Mouse (Mus musculus): ENCODE results near the gene Plpp1. TPM values are rescaled to one million over a fixed set of nuclear protein-coding genes. Genes with fewer than 3 reads are reported as not detected.

Gene Plpp1
- total and polyA plus RNA-seq, 2 experiments from 2014 or later: 59.9 to 87.2 TPM

GRCm38 (mm10) chr13:112854402-112854801 is 53.8 kb downstream of the Plpp1 start:
- Histone ChIP-seq H3K4me1 (ENCODE audit: insufficient read depth, low read length) (no peaks in the 10 kb centered on the region), H3K9me3 (ENCODE audit: low read length) (no peaks in the 10 kb centered on the region), H3K4me2 (ENCODE audit: low read depth, low read length, poor library complexity, severe bottlenecking) (no peak overlapping the region), H3K27ac (ENCODE audit: low read depth, low read length) (no peak overlapping the region), H3K36me3 (ENCODE audit: insufficient read depth, low read length) (peaks cover 7% of the 10 kb centered on the region), H3K9ac (replicated peaks; ENCODE audit: low read length, poor library complexity, severe bottlenecking) (no peak overlapping the region), H3K27me3 (ENCODE audit: insufficient read depth, low read length) (no peaks in the 10 kb centered on the region), H3K4me3 (ENCODE audit: low read depth, low read length) (no peak overlapping the region)
- 75% methylated on average over 6 of the region's 6 CpGs for WGBS
- TF ChIP-seq CTCF (IDR thresholded peaks at IDR 0.05): peak; percentile 12; the same call in 1 of the 2 replicates
- no peak for ATAC-seq (ENCODE audit: low FRiP score)
- no peak for DNase-seq (ENCODE audit: low spot score)

DNA sequence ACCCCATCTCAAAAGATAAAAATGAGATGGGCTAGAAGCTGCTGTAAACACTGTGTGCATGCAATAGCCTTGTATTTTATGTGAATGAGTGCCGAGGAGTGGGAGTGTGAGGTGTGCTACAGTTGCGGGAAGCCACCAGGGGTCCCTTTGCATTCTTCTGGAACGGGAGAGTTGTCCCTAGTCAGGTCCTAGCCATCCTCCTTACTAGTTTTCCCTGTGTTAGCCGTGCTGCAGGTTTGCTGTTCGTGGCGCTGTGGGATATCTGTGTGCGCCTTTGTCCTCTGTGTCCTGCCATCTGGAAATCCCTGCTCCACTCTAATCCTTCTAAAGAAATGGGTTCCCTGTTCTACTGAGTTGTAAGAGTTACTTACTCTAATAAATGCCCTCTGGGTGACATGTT is 57.3 kb downstream of the Plpp1 start:
- Histone ChIP-seq H3K27me3 (ENCODE audit: insufficient read depth, low read length) (no peaks in the 10 kb centered on the region), H3K27ac (ENCODE audit: low read depth, low read length) (no peak overlapping the region), H3K9ac (replicated peaks; ENCODE audit: low read length, poor library complexity, severe bottlenecking) (no peak overlapping the region), H3K4me1 (ENCODE audit: insufficient read depth, low read length) (no peaks in the 10 kb centered on the region), H3K9me3 (ENCODE audit: low read length) (no peaks in the 10 kb centered on the region), H3K4me2 (ENCODE audit: low read depth, low read length, poor library complexity, severe bottlenecking) (no peak overlapping the region), H3K36me3 (ENCODE audit: insufficient read depth, low read length) (peaks cover 13% of the 10 kb centered on the region), H3K4me3 (ENCODE audit: low read depth, low read length) (no peak overlapping the region)
- TF ChIP-seq CTCF (IDR thresholded peaks at IDR 0.05): no peak
- DNase-seq (ENCODE audit: low spot score) (no peak), ATAC-seq (ENCODE audit: low FRiP score) (no peak)
- 67% methylated on average over 7 of the region's 7 CpGs for WGBS

DNA sequence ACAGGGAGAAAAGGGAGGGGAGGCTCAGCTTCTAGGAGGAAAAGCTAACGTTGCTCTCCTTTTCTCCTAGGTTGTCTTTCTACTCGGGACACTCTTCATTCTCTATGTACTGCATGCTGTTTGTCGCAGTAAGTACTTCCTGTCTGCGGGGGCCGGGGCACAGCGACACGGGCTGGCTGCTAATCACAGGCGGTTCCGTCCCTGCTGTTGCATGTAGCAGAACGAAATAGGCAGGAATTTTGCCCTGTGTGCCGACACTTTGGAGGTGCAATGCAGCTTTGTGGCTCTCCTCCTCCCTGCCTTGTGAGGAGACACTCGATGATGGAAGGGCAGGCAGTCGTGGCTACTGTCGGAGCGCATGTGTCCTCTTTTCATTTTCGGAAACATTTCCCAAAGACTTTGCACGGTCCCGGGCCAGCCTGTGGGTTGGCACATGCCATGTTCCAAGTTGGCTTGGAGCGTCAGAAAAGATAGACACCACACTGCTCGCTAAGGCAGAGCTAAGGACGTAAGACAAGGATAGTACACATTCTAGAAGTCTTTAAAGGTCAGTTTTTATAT is 59.1 kb downstream of the Plpp1 start:
- Histone ChIP-seq H3K4me2 (ENCODE audit: low read depth, low read length, poor library complexity, severe bottlenecking) (no peak overlapping the region), H3K36me3 (ENCODE audit: insufficient read depth, low read length) (peaks cover 20% of the 10 kb centered on the region), H3K9me3 (ENCODE audit: low read length) (no peaks in the 10 kb centered on the region), H3K4me1 (ENCODE audit: insufficient read depth, low read length) (no peaks in the 10 kb centered on the region), H3K4me3 (ENCODE audit: low read depth, low read length) (no peak overlapping the region), H3K27me3 (ENCODE audit: insufficient read depth, low read length) (no peaks in the 10 kb centered on the region), H3K27ac (ENCODE audit: low read depth, low read length) (no peak overlapping the region), H3K9ac (replicated peaks; ENCODE audit: low read length, poor library complexity, severe bottlenecking) (no peak overlapping the region)
- DNase-seq (ENCODE audit: low spot score) (no peak), ATAC-seq (ENCODE audit: low FRiP score) (no peak)
- no peak for TF ChIP-seq CTCF (IDR thresholded peaks at IDR 0.05)
- 91% methylated on average over 21 of the region's 21 CpGs for WGBS

GRCm38 (mm10) chr13:112860370-112860769 is 59.8 kb downstream of the Plpp1 start:
- ATAC-seq (ENCODE audit: low FRiP score) (no peak), DNase-seq (ENCODE audit: low spot score) (no peak)
- H3K36me3 ChIP-seq (ENCODE audit: insufficient read depth, low read length): peaks cover 24% of the 10 kb centered on the region
- no peak overlapping the region for H3K27ac ChIP-seq (ENCODE audit: low read depth, low read length)
- TF ChIP-seq CTCF (IDR thresholded peaks at IDR 0.05): no peak
- whole genome bisulfite sequencing: 96% methylated on average over 2 of the region's 2 CpGs
- H3K9ac ChIP-seq (replicated peaks; ENCODE audit: low read length, poor library complexity, severe bottlenecking): no peak overlapping the region
- H3K4me2 ChIP-seq (ENCODE audit: low read depth, low read length, poor library complexity, severe bottlenecking): no peak overlapping the region
- no peaks in the 10 kb centered on the region for H3K9me3 ChIP-seq (ENCODE audit: low read length)
- no peaks in the 10 kb centered on the region for H3K4me1 ChIP-seq (ENCODE audit: insufficient read depth, low read length)
- H3K27me3 ChIP-seq (ENCODE audit: insufficient read depth, low read length): no peaks in the 10 kb centered on the region
- no peak overlapping the region for H3K4me3 ChIP-seq (ENCODE audit: low read depth, low read length)

GRCm38 (mm10) chr13:112860911-112861310 is 60.3 kb downstream of the Plpp1 start:
- no peak for TF ChIP-seq CTCF (IDR thresholded peaks at IDR 0.05)
- Histone ChIP-seq H3K4me1 (ENCODE audit: insufficient read depth, low read length) (no peaks in the 10 kb centered on the region), H3K27ac (ENCODE audit: low read depth, low read length) (no peak overlapping the region), H3K27me3 (ENCODE audit: insufficient read depth, low read length) (no peaks in the 10 kb centered on the region), H3K4me2 (ENCODE audit: low read depth, low read length, poor library complexity, severe bottlenecking) (no peak overlapping the region), H3K4me3 (ENCODE audit: low read depth, low read length) (no peak overlapping the region), H3K9ac (replicated peaks; ENCODE audit: low read length, poor library complexity, severe bottlenecking) (no peak overlapping the region), H3K36me3 (ENCODE audit: insufficient read depth, low read length) (peaks cover 29% of the 10 kb centered on the region), H3K9me3 (ENCODE audit: low read length) (no peaks in the 10 kb centered on the region)
- WGBS: 95% methylated on average over 9 of the region's 9 CpGs
- no peak for DNase-seq (ENCODE audit: low spot score)
- no peak for ATAC-seq (ENCODE audit: low FRiP score)

DNA sequence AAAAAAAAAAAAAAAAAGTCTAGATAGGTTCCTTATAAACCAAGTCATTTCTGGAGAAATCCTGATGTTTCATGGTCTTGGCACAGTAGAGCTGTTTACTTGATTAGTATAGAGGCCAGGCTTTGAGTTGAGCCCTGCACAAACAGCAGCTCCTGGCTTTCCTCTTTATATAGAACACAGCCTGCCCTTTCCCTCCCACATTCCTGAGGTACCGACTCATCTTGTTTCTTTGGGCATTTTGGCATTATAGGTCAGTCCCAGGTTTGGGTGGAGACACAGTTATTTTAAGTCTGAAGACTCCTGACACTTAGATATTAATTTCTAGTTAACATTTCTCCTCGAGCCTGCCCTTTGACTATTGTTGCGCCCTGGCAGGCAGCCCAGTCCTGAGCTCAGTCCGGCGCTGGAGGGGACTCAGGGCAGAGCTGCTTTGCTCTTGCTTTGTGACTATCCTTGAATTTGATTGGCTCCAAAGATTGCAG is 61.3 kb downstream of the Plpp1 start:
- no peak for DNase-seq (ENCODE audit: low spot score)
- no peaks in the 10 kb centered on the region for H3K27me3 ChIP-seq (ENCODE audit: insufficient read depth, low read length)
- no peak for TF ChIP-seq CTCF (IDR thresholded peaks at IDR 0.05)
- no peak overlapping the region for H3K4me2 ChIP-seq (ENCODE audit: low read depth, low read length, poor library complexity, severe bottlenecking)
- H3K9me3 ChIP-seq (ENCODE audit: low read length): no peaks in the 10 kb centered on the region
- H3K4me3 ChIP-seq (ENCODE audit: low read depth, low read length): no peak overlapping the region
- ATAC-seq (ENCODE audit: low FRiP score): no peak
- H3K4me1 ChIP-seq (ENCODE audit: insufficient read depth, low read length): no peaks in the 10 kb centered on the region
- H3K27ac ChIP-seq (ENCODE audit: low read depth, low read length): no peak overlapping the region
- WGBS: 42% methylated on average over 5 of the region's 5 CpGs
- H3K36me3 ChIP-seq (ENCODE audit: insufficient read depth, low read length): peaks cover 34% of the 10 kb centered on the region
- no peak overlapping the region for H3K9ac ChIP-seq (replicated peaks; ENCODE audit: low read length, poor library complexity, severe bottlenecking)

All from midbrain, postnatal 0 days (tissue).